Mouse (Mus musculus) monocyte, adult 2 months (primary cell): ENCODE results near the gene C1qtnf9.

Experiments
- DNase-seq, 2 experiments: peaks; one replicate each; pipeline ENCODE4 v3.0.0; 2022; ENCODE audit warnings: low spot score in 2 of 2, low read depth in 1 of 2

C1qtnf9 gene

GRCm38 (mm10) chr14:60767884-60768283, at the start of gene C1qtnf9:
TSS of gene C1qtnf9 (plus strand) at chr14:60768134.
- no peak for DNase-seq

GRCm38 (mm10) chr14:60721304-60721703, 46.6 kb upstream of the C1qtnf9 start:
- DNase-seq = no peak

GRCm38 (mm10) chr14:60721938-60722337, 46.0 kb upstream of the C1qtnf9 start:
- DNase-seq = no peak

- DNase-seq = no peak
Measured at GRCm38 (mm10) chr14:60726091-60726490, 41.8 kb upstream of the C1qtnf9 start.

- no peak for DNase-seq
Measured at GRCm38 (mm10) chr14:60727130-60727529, 40.8 kb upstream of the C1qtnf9 start.

- DNase-seq = no peak
Measured at GRCm38 (mm10) chr14:60732081-60732480, 35.9 kb upstream of the C1qtnf9 start.

GRCm38 (mm10) chr14:60732787-60733186, 35.1 kb upstream of the C1qtnf9 start:
- DNase-seq = no peak

- DNase-seq = no peak
Measured at GRCm38 (mm10) chr14:60733706-60734105, 34.2 kb upstream of the C1qtnf9 start.

- DNase-seq = no peak
Measured at GRCm38 (mm10) chr14:60735206-60735605, 32.7 kb upstream of the C1qtnf9 start.

GRCm38 (mm10) chr14:60735848-60736547, 31.9 kb upstream of the C1qtnf9 start:
- DNase-seq = no peak

GRCm38 (mm10) chr14:60736591-60737192, 31.2 kb upstream of the C1qtnf9 start:
- peak; percentile 81 to 85 for DNase-seq

- no peak for DNase-seq
Measured at GRCm38 (mm10) chr14:60737202-60737611, 30.7 kb upstream of the C1qtnf9 start.

- no peak for DNase-seq
Measured at GRCm38 (mm10) chr14:60738434-60738938, 29.4 kb upstream of the C1qtnf9 start.

GRCm38 (mm10) chr14:60739155-60739554, 28.8 kb upstream of the C1qtnf9 start:
- DNase-seq = no peak

GRCm38 (mm10) chr14:60739616-60740015, 28.3 kb upstream of the C1qtnf9 start:
- DNase-seq = no peak

GRCm38 (mm10) chr14:60740507-60740906, 27.4 kb upstream of the C1qtnf9 start:
- no peak for DNase-seq

- no peak for DNase-seq
Measured at GRCm38 (mm10) chr14:60741033-60741432, 26.9 kb upstream of the C1qtnf9 start.

GRCm38 (mm10) chr14:60741490-60741981, 26.4 kb upstream of the C1qtnf9 start:
- no peak for DNase-seq

GRCm38 (mm10) chr14:60743681-60744080, 24.3 kb upstream of the C1qtnf9 start:
- no peak for DNase-seq

GRCm38 (mm10) chr14:60745201-60745600, 22.7 kb upstream of the C1qtnf9 start:
- no peak for DNase-seq

- DNase-seq = no peak
Measured at GRCm38 (mm10) chr14:60746141-60746540, 21.8 kb upstream of the C1qtnf9 start.

- DNase-seq = no peak
Measured at GRCm38 (mm10) chr14:60747154-60747870, 20.6 kb upstream of the C1qtnf9 start.
